23 mouse cellular contexts compared by ENCODE assay signal in genomic region chr13:108272332-108272731, GRCm38 (mm10). TPM values are rescaled to one million over a fixed set of nuclear protein-coding genes. Genes with fewer than 3 reads are reported as not detected.
DNase-seq lines count a peak whose midpoint lies in the region; ATAC-seq and TF ChIP-seq lines count a peak whose summit lies in the region.
"Had no signal": no experiment of that assay in that cellular context is flagged by ENCODE, and none has a peak within 500 bp of the region (broad histone marks: within the 10 kb centered on the region; RNA-seq: fewer than 3 reads in every experiment).

No protein-coding gene starts in this region.

- no peak for TF ChIP-seq EP300 in liver, postnatal 0 days (IDR thresholded peaks at IDR 0.05; ENCODE audit: low read depth)

- no peaks in the 10 kb centered on the region for H3K36me3 ChIP-seq in intestine, embryonic 14.5 days (ENCODE audit: control insufficient read depth, insufficient read depth, low read length)
- H3K36me3 ChIP-seq in intestine, postnatal 0 days (ENCODE audit: control insufficient read depth, insufficient read depth): no peaks in the 10 kb centered on the region
- no peaks in the 10 kb centered on the region for H3K36me3 ChIP-seq in kidney, postnatal 0 days (ENCODE audit: insufficient read depth, low read length)
- no peaks in the 10 kb centered on the region for H3K36me3 ChIP-seq in intestine, embryonic 15.5 days
- H3K36me3 ChIP-seq in limb, embryonic 11.5 days (ENCODE audit: control insufficient read depth, insufficient read depth, low read length): no peaks in the 10 kb centered on the region
- H3K36me3 ChIP-seq in liver, postnatal 0 days (replicated peaks; ENCODE audit: insufficient read depth, low read length): no peaks in the 10 kb centered on the region; the same call in 1 of the 2 replicates
- H3K36me3 ChIP-seq: embryonic facial prominence, embryonic 10.5 days; heart, embryonic 10.5 days; hindbrain, embryonic 13.5 days had no signal

- no peak overlapping the region for H3K27ac ChIP-seq in intestine, embryonic 14.5 days (ENCODE audit: low read depth)
- H3K27ac ChIP-seq in intestine, postnatal 0 days (ENCODE audit: low read depth, low read length): no peak overlapping the region
- H3K27ac ChIP-seq in kidney, postnatal 0 days: 0 out of 2 replicates have a peak overlapping the region, but pooled peaks have one; percentile 37
- H3K27ac ChIP-seq in intestine, embryonic 15.5 days: no peak overlapping the region
- no peak overlapping the region for H3K27ac ChIP-seq in limb, embryonic 11.5 days (replicated peaks; ENCODE audit: low read depth, low read length)
- H3K27ac ChIP-seq in layer of hippocampus, adult 2 months: no peak overlapping the region
- no peak overlapping the region for H3K27ac ChIP-seq in liver, postnatal 0 days (ENCODE audit: low read depth)
- H3K27ac ChIP-seq: embryonic facial prominence, embryonic 10.5 days; forebrain, embryonic 13.5 days; heart, embryonic 10.5 days; hindbrain, embryonic 13.5 days had no signal

- H3K27me3 ChIP-seq in intestine, embryonic 14.5 days (replicated peaks; ENCODE audit: control insufficient read depth, insufficient read depth, low read length): no peaks in the 10 kb centered on the region
- no peaks in the 10 kb centered on the region for H3K27me3 ChIP-seq in intestine, postnatal 0 days (replicated peaks; ENCODE audit: control insufficient read depth, insufficient read depth, low read length)
- H3K27me3 ChIP-seq in kidney, postnatal 0 days (ENCODE audit: insufficient read depth, low read length): no peaks in the 10 kb centered on the region
- no peaks in the 10 kb centered on the region for H3K27me3 ChIP-seq in intestine, embryonic 15.5 days (replicated peaks)
- H3K27me3 ChIP-seq in limb, embryonic 11.5 days (ENCODE audit: control insufficient read depth, insufficient read depth, low read length): no peaks in the 10 kb centered on the region
- no peaks in the 10 kb centered on the region for H3K27me3 ChIP-seq in liver, postnatal 0 days (ENCODE audit: insufficient read depth, low read length)
- H3K27me3 ChIP-seq: CH12.LX; forebrain, embryonic 13.5 days; hindbrain, embryonic 13.5 days; Patski had no signal

- no peak overlapping the region for H3K4me3 ChIP-seq in intestine, embryonic 14.5 days (ENCODE audit: low read depth, low read length)
- no peak overlapping the region for H3K4me3 ChIP-seq in intestine, postnatal 0 days (ENCODE audit: low read depth, low read length)
- no peak overlapping the region for H3K4me3 ChIP-seq in kidney, postnatal 0 days (replicated peaks; ENCODE audit: low read depth, low read length)
- no peak overlapping the region for H3K4me3 ChIP-seq in intestine, embryonic 15.5 days (replicated peaks)
- H3K4me3 ChIP-seq in limb, embryonic 11.5 days (ENCODE audit: low read depth, low read length): no peak overlapping the region
- H3K4me3 ChIP-seq in layer of hippocampus, adult 2 months: no peak overlapping the region
- H3K4me3 ChIP-seq in liver, postnatal 0 days (ENCODE audit: low read depth, low read length): no peak overlapping the region
- H3K4me3 ChIP-seq: embryonic facial prominence, embryonic 10.5 days; forebrain, embryonic 13.5 days; heart, embryonic 10.5 days; hindbrain, embryonic 13.5 days had no signal

- ATAC-seq in intestine, embryonic 14.5 days (replicated peaks; ENCODE audit: low FRiP score, low TSS enrichment, low read depth): no peak
- no peak for ATAC-seq in intestine, postnatal 0 days
- peak; percentile 59; the same call in 1 of the 2 replicates for ATAC-seq in kidney, postnatal 0 days (replicated peaks; ENCODE audit: low FRiP score, low read depth)
- 0 out of 2 replicates have a peak, but pooled peaks have one; percentile 18 for ATAC-seq in intestine, embryonic 15.5 days
- no peak for ATAC-seq in limb, embryonic 11.5 days (ENCODE audit: insufficient number of reproducible peaks, low FRiP score, low TSS enrichment, low read depth)
- no peak for ATAC-seq in liver, postnatal 0 days
- ATAC-seq: activated CD4-positive, CD25-positive, alpha-beta regulatory T cell, adult 4 months; Patski had no signal

- no peak overlapping the region for H3K9ac ChIP-seq in intestine, embryonic 14.5 days (ENCODE audit: low read length)
- no peak overlapping the region for H3K9ac ChIP-seq in intestine, postnatal 0 days (ENCODE audit: low read depth, low read length)
- no peak overlapping the region for H3K9ac ChIP-seq in kidney, postnatal 0 days (ENCODE audit: low read depth, low read length)
- H3K9ac ChIP-seq in intestine, embryonic 15.5 days: no peak overlapping the region
- H3K9ac ChIP-seq in limb, embryonic 11.5 days (ENCODE audit: low read length): no peak overlapping the region
- H3K9ac ChIP-seq in liver, postnatal 0 days (replicated peaks): no peak overlapping the region
- H3K9ac ChIP-seq: forebrain, embryonic 13.5 days; hindbrain, embryonic 13.5 days had no signal

- H3K4me1 ChIP-seq in intestine, embryonic 14.5 days (replicated peaks; ENCODE audit: control insufficient read depth, insufficient read depth, low read length): peaks cover 7% of the 10 kb centered on the region; the same call in 1 of the 2 replicates
- 0 out of 2 replicates have a peak, but pooled peaks cover 3% of the 10 kb centered on the region for H3K4me1 ChIP-seq in intestine, postnatal 0 days (replicated peaks; ENCODE audit: control insufficient read depth, insufficient read depth, low read length)
- H3K4me1 ChIP-seq in kidney, postnatal 0 days (replicated peaks; ENCODE audit: insufficient read depth, low read length): peaks cover 3% of the 10 kb centered on the region; the same call in 1 of the 2 replicates
- H3K4me1 ChIP-seq in intestine, embryonic 15.5 days (replicated peaks): peaks cover 8% of the 10 kb centered on the region; the same call in 1 of the 2 replicates
- peaks cover 10% of the 10 kb centered on the region for H3K4me1 ChIP-seq in limb, embryonic 11.5 days (ENCODE audit: control insufficient read depth, insufficient read depth, low read length)
- H3K4me1 ChIP-seq in liver, postnatal 0 days (ENCODE audit: insufficient read depth): peaks cover 3% of the 10 kb centered on the region; the same call in 1 of the 2 replicates
- H3K4me1 ChIP-seq: forebrain, embryonic 13.5 days; hindbrain, embryonic 13.5 days had no signal

- WGBS in intestine, embryonic 14.5 days: 51% methylated on average over 8 of the region's 8 CpGs
- WGBS in intestine, postnatal 0 days: 62% methylated on average over 8 of the region's 8 CpGs
- 36% methylated on average over 8 of the region's 8 CpGs for WGBS in kidney, postnatal 0 days
- WGBS in intestine, embryonic 15.5 days: 66% methylated on average over 8 of the region's 8 CpGs
- 37% methylated on average over 8 of the region's 8 CpGs for WGBS in limb, embryonic 11.5 days
- WGBS in liver, postnatal 0 days (ENCODE audit: insufficient replicate concordance): 65% methylated on average over 8 of the region's 8 CpGs

- H3K9me3 ChIP-seq in intestine, embryonic 14.5 days (ENCODE audit: control insufficient read depth, low read length): no peaks in the 10 kb centered on the region
- H3K9me3 ChIP-seq in intestine, postnatal 0 days (ENCODE audit: control insufficient read depth): no peaks in the 10 kb centered on the region
- no peaks in the 10 kb centered on the region for H3K9me3 ChIP-seq in kidney, postnatal 0 days (replicated peaks; ENCODE audit: low read length)
- no peaks in the 10 kb centered on the region for H3K9me3 ChIP-seq in intestine, embryonic 15.5 days
- no peaks in the 10 kb centered on the region for H3K9me3 ChIP-seq in limb, embryonic 11.5 days (ENCODE audit: control insufficient read depth, low read length)
- H3K9me3 ChIP-seq in liver, postnatal 0 days (ENCODE audit: low read length): no peaks in the 10 kb centered on the region
- H3K9me3 ChIP-seq: embryonic facial prominence, embryonic 10.5 days; forebrain, embryonic 13.5 days; heart, embryonic 10.5 days; hindbrain, embryonic 13.5 days had no signal

- no peak overlapping the region for H3K4me2 ChIP-seq in intestine, embryonic 14.5 days (ENCODE audit: low read length)
- H3K4me2 ChIP-seq in intestine, postnatal 0 days (replicated peaks; ENCODE audit: low read depth): no peak overlapping the region
- H3K4me2 ChIP-seq in kidney, postnatal 0 days (ENCODE audit: low read length): no peak overlapping the region
- no peak overlapping the region for H3K4me2 ChIP-seq in intestine, embryonic 15.5 days (replicated peaks)
- no peak overlapping the region for H3K4me2 ChIP-seq in limb, embryonic 11.5 days (ENCODE audit: low read depth, severe bottlenecking)
- H3K4me2 ChIP-seq in liver, postnatal 0 days (ENCODE audit: low read depth, low read length): no peak overlapping the region
- H3K4me2 ChIP-seq: forebrain, embryonic 13.5 days; hindbrain, embryonic 13.5 days had no signal

- no peak for TF ChIP-seq CTCF in intestine, postnatal 0 days (IDR thresholded peaks at IDR 0.05; ENCODE audit: low read depth)
- TF ChIP-seq CTCF in kidney, postnatal 0 days (IDR thresholded peaks at IDR 0.05; ENCODE audit: low read depth): no peak
- no peak for TF ChIP-seq CTCF in layer of hippocampus, adult 2 months (conservative IDR thresholded peaks at IDR 0.05)
- TF ChIP-seq CTCF in liver, postnatal 0 days (IDR thresholded peaks at IDR 0.05; ENCODE audit: low read depth): no peak

- DNase-seq in intestine, embryonic 14.5 days (ENCODE audit: low spot score): peak; percentile 6
- DNase-seq in kidney, postnatal 0 days (ENCODE audit: low spot score): no peak
- DNase-seq in kidney, postnatal 14 days: no peak
- DNase-seq in limb, embryonic 11.5 days (ENCODE audit: low spot score): peak; percentile 32
- DNase-seq in layer of hippocampus, adult 2 months (ENCODE audit: low spot score in 2 of 2): no peak
- no peak for DNase-seq in liver, postnatal 0 days
- DNase-seq: adrenal gland, postnatal 14 days; cerebellum, adult 11-12 months; cerebellum, adult 9-10 months; cerebellum, postnatal 25 days; gastrocnemius, postnatal 36 days; heart, adult 18-20 months; heart, postnatal 10 days had no signal

RNA-seq across cellular contexts. Expression of gene Depdc1b, which starts 43.8 kb away (rescaled TPM):
- polyA plus RNA-seq in intestine, embryonic 14.5 days (2014; fragmentation: Nextera tagmentation; extraction: Ambion mirVana): 7.3 and 8.3 TPM in 2 replicates
- 1.3 and 1.6 TPM in 2 replicates for polyA plus RNA-seq in intestine, postnatal 0 days (2015; fragmentation: Nextera tagmentation; extraction: Ambion mirVana)
- 4.1 and 5.9 TPM in 2 replicates for polyA plus RNA-seq in kidney, postnatal 0 days (2015; fragmentation: Nextera tagmentation; extraction: Ambion mirVana)
- 6.2 and 6.6 TPM in 2 replicates for polyA plus RNA-seq in intestine, embryonic 15.5 days (2015; fragmentation: Nextera tagmentation; extraction: Ambion mirVana)
- polyA plus RNA-seq in limb, embryonic 11.5 days (2014; fragmentation: Nextera tagmentation; extraction: Ambion mirVana): 18.0 and 18.9 TPM in 2 replicates
- total RNA-seq in layer of hippocampus, adult 2 months (2021): under 1 TPM; 0.33 to 0.34 TPM
- polyA plus RNA-seq in liver, postnatal 0 days (2015; fragmentation: Nextera tagmentation; extraction: Ambion mirVana): 5.4 and 6.5 TPM in 2 replicates
- total RNA-seq: gastrocnemius, adult 8-10 months had no signal

RNA-seq across cellular contexts. Expression of gene Elovl7, which starts 58.1 kb away (rescaled TPM):
- polyA plus RNA-seq in intestine, embryonic 14.5 days (2014; fragmentation: Nextera tagmentation; extraction: Ambion mirVana): 15.8 and 18.9 TPM in 2 replicates
- 9.9 and 10.8 TPM in 2 replicates for polyA plus RNA-seq in intestine, postnatal 0 days (2015; fragmentation: Nextera tagmentation; extraction: Ambion mirVana)
- 34.5 and 37.2 TPM in 2 replicates for polyA plus RNA-seq in kidney, postnatal 0 days (2015; fragmentation: Nextera tagmentation; extraction: Ambion mirVana)
- 19.9 and 20.3 TPM in 2 replicates for polyA plus RNA-seq in intestine, embryonic 15.5 days (2015; fragmentation: Nextera tagmentation; extraction: Ambion mirVana)
- 0.91 and 1.5 TPM in 2 replicates for polyA plus RNA-seq in limb, embryonic 11.5 days (2014; fragmentation: Nextera tagmentation; extraction: Ambion mirVana)
- 1 to 10 TPM; 5.1 to 5.8 TPM for total RNA-seq in layer of hippocampus, adult 2 months (2021)
- 3.6 and 3.7 TPM in 2 replicates for polyA plus RNA-seq in liver, postnatal 0 days (2015; fragmentation: Nextera tagmentation; extraction: Ambion mirVana)

Comparison
In these comparisons a context has a peak if more than half of its experiments do, and no peak if none do; other contexts are left out.
1. ATAC-seq: peak in kidney, postnatal 0 days (single experiment) and intestine, embryonic 15.5 days (single experiment); none in intestine, embryonic 14.5 days (single experiment), intestine, postnatal 0 days (single experiment), limb, embryonic 11.5 days (single experiment) and liver, postnatal 0 days (single experiment).
2. DNase-seq: peak in intestine, embryonic 14.5 days (single experiment) and limb, embryonic 11.5 days (single experiment); none in kidney, postnatal 0 days (single experiment), kidney, postnatal 14 days (single experiment), layer of hippocampus, adult 2 months (0 of 2) and liver, postnatal 0 days (single experiment).